Mouse (Mus musculus): ENCODE measurements around the gene Set. TPM values are rescaled to one million over a fixed set of nuclear protein-coding genes. Genes with fewer than 3 reads are reported as not detected.
"Not testable (repeated sequence)": the region's sequence is repeated elsewhere in the genome, so short reads cannot be mapped to it uniquely, and the experiment has no call there.

Set gene
- polyA plus RNA-seq, 1 experiment from 2014 or later = 607 TPM

- no peaks in the 10 kb centered on the region; the same call in 1 of the 2 replicates for H3K27me3 ChIP-seq (ENCODE audit: insufficient read depth, poor library complexity, severe bottlenecking)
- peaks cover 17% of the 10 kb centered on the region for H3K4me1 ChIP-seq (replicated peaks)
- H3K36me3 ChIP-seq = peaks cover 22% of the 10 kb centered on the region
- H3K9me3 ChIP-seq = no peaks in the 10 kb centered on the region
- 98% methylated on average over 6 of the region's 6 CpGs for WGBS
- DNase-seq (ENCODE audit: low spot score) = no peak
- H3K27ac ChIP-seq = no peak overlapping the region
- H3K4me3 ChIP-seq = no peak overlapping the region
Observed at GRCm38 (mm10) chr2:30047127-30047526, 10.1 kb upstream of the Set start.

GRCm38 (mm10) chr2:30048101-30048501, 9.1 kb upstream of the Set start:
- WGBS = 64% methylated on average over 11 of the region's 11 CpGs

GRCm38 (mm10) chr2:30048699-30049388, 8.3 kb upstream of the Set start, which contains the start of gene Wdr34:
Gene Wdr34 (minus strand): TSS chr2:30048881.
- WGBS = 1% methylated on average over 54 of the region's 54 CpGs
- Histone ChIP-seq H3K9me3 (no peaks in the 10 kb centered on the region), H3K4me3 (peak within 1 kb of the TSS; percentile 61), H3K27ac (peak within 1 kb of the TSS; percentile 99), H3K27me3 (ENCODE audit: insufficient read depth, poor library complexity, severe bottlenecking) (no peaks in the 10 kb centered on the region; the same call in 1 of the 2 replicates), H3K4me1 (replicated peaks) (peaks cover 8% of the 10 kb centered on the region), H3K36me3 (peaks cover 22% of the 10 kb centered on the region)
- DNase-seq (ENCODE audit: low spot score) = peak; percentile 98

More at GRCm38 (mm10) chr2:30048101-30048501, 9.1 kb upstream of the Set start:
- Histone ChIP-seq H3K4me1 (replicated peaks) (peaks cover 8% of the 10 kb centered on the region), H3K9me3 (no peaks in the 10 kb centered on the region), H3K36me3 (peaks cover 22% of the 10 kb centered on the region), H3K27me3 (ENCODE audit: insufficient read depth, poor library complexity, severe bottlenecking) (no peaks in the 10 kb centered on the region; the same call in 1 of the 2 replicates), H3K4me3 (peak overlapping the region; percentile 61), H3K27ac (peak overlapping the region; percentile 99)
- DNase-seq (ENCODE audit: low spot score) = no peak

- no peak overlapping the region for H3K4me3 ChIP-seq
- peaks cover 8% of the 10 kb centered on the region for H3K4me1 ChIP-seq (replicated peaks)
- H3K27ac ChIP-seq = peak overlapping the region; percentile 99
- DNase-seq (ENCODE audit: low spot score) = no peak
- no peaks in the 10 kb centered on the region for H3K9me3 ChIP-seq
- WGBS = 86% methylated on average over 3 of the region's 3 CpGs
- peaks cover 18% of the 10 kb centered on the region for H3K36me3 ChIP-seq
- no peaks in the 10 kb centered on the region; the same call in 1 of the 2 replicates for H3K27me3 ChIP-seq (ENCODE audit: insufficient read depth, poor library complexity, severe bottlenecking)
Observed at GRCm38 (mm10) chr2:30049831-30050230, 7.3 kb upstream of the Set start.

GRCm38 (mm10) chr2:30051992-30052761, 5.0 kb upstream of the Set start:
- Histone ChIP-seq H3K36me3 (peaks cover 4% of the 10 kb centered on the region; the same call in 1 of the 2 replicates), H3K27ac (no peak overlapping the region), H3K4me3 (no peak overlapping the region), H3K4me1 (replicated peaks) (peaks cover 14% of the 10 kb centered on the region), H3K9me3 (no peaks in the 10 kb centered on the region), H3K27me3 (ENCODE audit: insufficient read depth, poor library complexity, severe bottlenecking) (no peaks in the 10 kb centered on the region; the same call in 1 of the 2 replicates)
- DNase-seq (ENCODE audit: low spot score) = no peak
- WGBS = 52% methylated on average over 6 of the region's 6 CpGs

- not testable (repeated sequence) for H3K27me3 ChIP-seq (ENCODE audit: insufficient read depth, poor library complexity, severe bottlenecking); H3K4me3 ChIP-seq; DNase-seq (ENCODE audit: low spot score); H3K36me3 ChIP-seq; H3K27ac ChIP-seq; H3K9me3 ChIP-seq
- peaks cover 15% of the 10 kb centered on the region for H3K4me1 ChIP-seq (replicated peaks)
- WGBS = 92% methylated on average over 3 of the region's 3 CpGs
Observed at GRCm38 (mm10) chr2:30055310-30055709, 1.9 kb upstream of the Set start.

- WGBS = 90% methylated on average over 3 of the region's 3 CpGs
- DNase-seq (ENCODE audit: low spot score) = no peak
- H3K4me1 ChIP-seq (replicated peaks) = peaks cover 24% of the 10 kb centered on the region
- no peaks in the 10 kb centered on the region for H3K27me3 ChIP-seq (ENCODE audit: insufficient read depth, poor library complexity, severe bottlenecking)
- no peaks in the 10 kb centered on the region for H3K9me3 ChIP-seq
- H3K4me3 ChIP-seq = no peak overlapping the region
- H3K36me3 ChIP-seq = no peaks in the 10 kb centered on the region
- no peak overlapping the region for H3K27ac ChIP-seq
Observed at GRCm38 (mm10) chr2:30056736-30057135, 442 bp upstream of the Set start.

- Histone ChIP-seq H3K36me3 (no peaks in the 10 kb centered on the region), H3K4me3 (no peak overlapping the region), H3K4me1 (replicated peaks) (peaks cover 38% of the 10 kb centered on the region), H3K9me3 (no peaks in the 10 kb centered on the region), H3K27ac (no peak overlapping the region), H3K27me3 (ENCODE audit: insufficient read depth, poor library complexity, severe bottlenecking) (no peaks in the 10 kb centered on the region)
- 39% methylated on average over 5 of the region's 5 CpGs for WGBS
- DNase-seq (ENCODE audit: low spot score) = peak; percentile 48
Observed at GRCm38 (mm10) chr2:30058418-30058817, 1.2 kb downstream of the Set start.

GRCm38 (mm10) chr2:30061215-30062166, 4.3 kb downstream of the Set start:
- Histone ChIP-seq H3K9me3 (no peaks in the 10 kb centered on the region), H3K27ac (peak overlapping the region; percentile 96), H3K4me3 (peak overlapping the region; percentile 82), H3K4me1 (replicated peaks) (peaks cover 65% of the 10 kb centered on the region), H3K27me3 (ENCODE audit: insufficient read depth, poor library complexity, severe bottlenecking) (no peaks in the 10 kb centered on the region), H3K36me3 (no peaks in the 10 kb centered on the region)
- 9% methylated on average over 37 of the region's 37 CpGs for WGBS
- peak; percentile 86 for DNase-seq (ENCODE audit: low spot score)

- Histone ChIP-seq H3K36me3 (no peaks in the 10 kb centered on the region), H3K27ac (peak overlapping the region; percentile 96), H3K4me3 (peak overlapping the region; percentile 82), H3K4me1 (replicated peaks) (peaks cover 56% of the 10 kb centered on the region), H3K27me3 (ENCODE audit: insufficient read depth, poor library complexity, severe bottlenecking) (no peaks in the 10 kb centered on the region), H3K9me3 (no peaks in the 10 kb centered on the region)
- DNase-seq (ENCODE audit: low spot score) = peak; percentile 81
- under 1% methylated on average over 40 of the region's 40 CpGs for WGBS
Observed at GRCm38 (mm10) chr2:30062249-30063093, 5.3 kb downstream of the Set start.

- Histone ChIP-seq H3K36me3 (peaks cover 4% of the 10 kb centered on the region), H3K4me1 (replicated peaks) (peaks cover 59% of the 10 kb centered on the region), H3K9me3 (no peaks in the 10 kb centered on the region), H3K27ac (peak overlapping the region; percentile 96), H3K4me3 (peak overlapping the region; percentile 82), H3K27me3 (ENCODE audit: insufficient read depth, poor library complexity, severe bottlenecking) (no peaks in the 10 kb centered on the region)
- WGBS = 6% methylated on average over 8 of the region's 8 CpGs
- DNase-seq (ENCODE audit: low spot score) = no peak
Observed at GRCm38 (mm10) chr2:30063235-30063634, 6.1 kb downstream of the Set start.

Data from hindbrain, embryonic 10.5 days (tissue).